Mouse (Mus musculus) liver, embryonic 16.5 days (tissue): ENCODE data around the gene Ly86. TPM values are rescaled to one million over a fixed set of nuclear protein-coding genes. Genes with fewer than 3 reads are reported as not detected.

ENCODE experiments used
- ATAC-seq: fragments of 200-750 bp; cut with Nextera tagmentation; 2 replicates; pipeline ENCODE4 v1.8.0; 2017; ENCODE audit warnings: low read depth, mild to moderate bottlenecking, moderate number of reproducible peaks, moderate library complexity
- H3K27ac ChIP-seq: fragments of 300-500 bp; sonication (generic); 2 replicates; pipeline ENCODE4 v1.5.1; 2014; ENCODE audit warnings: mild to moderate bottlenecking, low read length
- H3K27me3 ChIP-seq: fragments of 300-500 bp; sonication (generic); 2 replicates; pipeline ENCODE4 v1.6.1; 2014; ENCODE audit warnings: low read depth, low read length, mixed read lengths; ENCODE audit not compliant: control insufficient read depth, insufficient read depth
- H3K36me3 ChIP-seq: fragments of 300-500 bp; sonication (generic); 2 replicates; pipeline ENCODE4 v1.6.1; 2014; ENCODE audit warnings: mild to moderate bottlenecking; ENCODE audit not compliant: control insufficient read depth, insufficient read depth
- H3K4me1 ChIP-seq: fragments of 300-500 bp; sonication (generic); 2 replicates; pipeline ENCODE4 v1.6.1; 2014; ENCODE audit warnings: low read depth, low read length, mixed read lengths; ENCODE audit not compliant: control insufficient read depth
- H3K4me2 ChIP-seq: fragments of 300-500 bp; sonication (generic); 2 replicates; pipeline ENCODE4 v1.6.1; 2014; ENCODE audit warnings: low read depth, low read length, mixed read lengths
- H3K4me3 ChIP-seq: fragments of 300-500 bp; sonication (generic); 2 replicates; pipeline ENCODE4 v1.5.1; 2014; ENCODE audit warnings: low read depth, mild to moderate bottlenecking, low read length
- H3K9ac ChIP-seq: fragments of 300-500 bp; sonication (generic); 2 replicates; pipeline ENCODE4 v1.6.1; 2014; ENCODE audit warnings: low read depth, low read length
- H3K9me3 ChIP-seq: fragments of 300-500 bp; sonication (generic); replicated peaks from 2 replicates; pipeline ENCODE4 v1.6.1; 2016; ENCODE audit warnings: low read length; ENCODE audit not compliant: control insufficient read depth
- WGBS: fragments of 180-500 bp; shearing (Covaris S2); extraction: QIAGEN DNeasy Blood & Tissue Kit; methylation state at CpG from one replicate; pipeline ENCODE4 v1.1.7; 2014; ENCODE audit not compliant: insufficient replicate concordance; 5-methylcytosine and 5-hydroxymethylcytosine counted together
- polyA plus RNA-seq: library from polyadenylated mRNA; unstranded; fragments of >200 nt; fragmentation: Nextera tagmentation; extraction: Ambion mirVana; gene quantifications from 2 replicates; pipeline ENCODE4 v1.2.1, GENCODE M21; 2015

Ly86 gene
- polyA plus RNA-seq, 1 experiment from 2014 or later: 13.6 TPM

GRCm38 (mm10) chr13:37440593-37441307, 95.7 kb downstream of the Ly86 start:
- H3K4me1 ChIP-seq: peaks cover 4% of the 10 kb centered on the region; the same call in 1 of the 2 replicates
- H3K4me2 ChIP-seq: no peak overlapping the region
- H3K36me3 ChIP-seq: no peaks in the 10 kb centered on the region
- no peak for ATAC-seq
- no peak overlapping the region for H3K4me3 ChIP-seq
- 29% methylated on average over 11 of the region's 11 CpGs for WGBS
- no peak overlapping the region for H3K27ac ChIP-seq
- H3K27me3 ChIP-seq: no peaks in the 10 kb centered on the region
- H3K9me3 ChIP-seq: no peaks in the 10 kb centered on the region
- no peak overlapping the region for H3K9ac ChIP-seq

GRCm38 (mm10) chr13:37442058-37442457, 97.0 kb downstream of the Ly86 start:
- no peaks in the 10 kb centered on the region for H3K9me3 ChIP-seq
- H3K4me3 ChIP-seq: no peak overlapping the region
- H3K4me1 ChIP-seq: peaks cover 4% of the 10 kb centered on the region; the same call in 1 of the 2 replicates
- H3K9ac ChIP-seq: no peak overlapping the region
- WGBS: 15% methylated on average over 4 of the region's 4 CpGs
- H3K27ac ChIP-seq: no peak overlapping the region
- no peaks in the 10 kb centered on the region for H3K27me3 ChIP-seq
- ATAC-seq: no peak
- no peak overlapping the region for H3K4me2 ChIP-seq
- H3K36me3 ChIP-seq: no peaks in the 10 kb centered on the region

GRCm38 (mm10) chr13:37442531-37442930, 97.5 kb downstream of the Ly86 start:
- Histone ChIP-seq H3K27me3 (no peaks in the 10 kb centered on the region), H3K4me1 (peaks cover 4% of the 10 kb centered on the region; the same call in 1 of the 2 replicates), H3K4me2 (no peak overlapping the region), H3K36me3 (no peaks in the 10 kb centered on the region), H3K9me3 (no peaks in the 10 kb centered on the region), H3K27ac (no peak overlapping the region), H3K4me3 (no peak overlapping the region), H3K9ac (no peak overlapping the region)
- WGBS: 36% methylated on average over 7 of the region's 7 CpGs
- ATAC-seq: no peak

GRCm38 (mm10) chr13:37446699-37447258, 101.8 kb downstream of the Ly86 start:
- Histone ChIP-seq H3K36me3 (no peaks in the 10 kb centered on the region), H3K27me3 (no peaks in the 10 kb centered on the region), H3K9me3 (no peaks in the 10 kb centered on the region), H3K4me3 (no peak overlapping the region), H3K9ac (no peak overlapping the region), H3K4me2 (no peak overlapping the region), H3K27ac (no peak overlapping the region), H3K4me1 (peaks cover 4% of the 10 kb centered on the region; the same call in 1 of the 2 replicates)
- no peak for ATAC-seq
- WGBS: 74% methylated on average over 16 of the region's 16 CpGs

GRCm38 (mm10) chr13:37451021-37451420, 106.0 kb downstream of the Ly86 start:
- Histone ChIP-seq H3K36me3 (no peaks in the 10 kb centered on the region), H3K9me3 (no peaks in the 10 kb centered on the region), H3K27me3 (no peaks in the 10 kb centered on the region), H3K4me1 (peaks cover 18% of the 10 kb centered on the region), H3K4me2 (no peak overlapping the region), H3K4me3 (no peak overlapping the region), H3K27ac (peak overlapping the region; percentile 19; the same call in 1 of the 2 replicates), H3K9ac (no peak overlapping the region)
- WGBS: 67% methylated on average over 5 of the region's 5 CpGs
- no peak for ATAC-seq

GRCm38 (mm10) chr13:37451471-37451870, 106.5 kb downstream of the Ly86 start:
- Histone ChIP-seq H3K4me2 (no peak overlapping the region), H3K27me3 (no peaks in the 10 kb centered on the region), H3K9ac (no peak overlapping the region), H3K27ac (peak overlapping the region; percentile 19), H3K36me3 (no peaks in the 10 kb centered on the region), H3K4me3 (no peak overlapping the region), H3K4me1 (peaks cover 19% of the 10 kb centered on the region), H3K9me3 (no peaks in the 10 kb centered on the region)
- 26% methylated on average over 3 of the region's 3 CpGs for WGBS
- no peak for ATAC-seq

- H3K4me2 ChIP-seq: peak overlapping the region; percentile 46
- H3K4me3 ChIP-seq: peak overlapping the region; percentile 44
- WGBS: 5% methylated on average over 22 of the region's 22 CpGs
- H3K4me1 ChIP-seq: peaks cover 27% of the 10 kb centered on the region
- no peaks in the 10 kb centered on the region for H3K36me3 ChIP-seq
- peak; percentile 74 for ATAC-seq
- no peaks in the 10 kb centered on the region for H3K27me3 ChIP-seq
- H3K27ac ChIP-seq: peak overlapping the region; percentile 58
- peak overlapping the region; percentile 39 for H3K9ac ChIP-seq
- H3K9me3 ChIP-seq: no peaks in the 10 kb centered on the region
Measured at GRCm38 (mm10) chr13:37452022-37452941, 107.3 kb downstream of the Ly86 start.

GRCm38 (mm10) chr13:37453203-37453602, 108.2 kb downstream of the Ly86 start:
- Histone ChIP-seq H3K4me2 (peak overlapping the region; percentile 46), H3K4me1 (peaks cover 27% of the 10 kb centered on the region), H3K27me3 (no peaks in the 10 kb centered on the region), H3K27ac (no peak overlapping the region), H3K9ac (no peak overlapping the region), H3K4me3 (no peak overlapping the region), H3K9me3 (no peaks in the 10 kb centered on the region), H3K36me3 (no peaks in the 10 kb centered on the region)
- ATAC-seq: peak; percentile 63
- WGBS: 2% methylated on average over 13 of the region's 13 CpGs
